Mouse (Mus musculus) cerebellum, adult 9-11 months (tissue): ENCODE results near the gene Src.
"Not testable (repeated sequence)": the region's sequence is repeated elsewhere in the genome, so short reads cannot be mapped to it uniquely, and the experiment has no call there.

ENCODE experiments used
- DNase-seq: peaks from one replicate; pipeline ENCODE4 v3.0.0; 2022

The Src gene

GRCm38 (mm10) chr2:157482729-157483128, 64.5 kb downstream of the Src start:
- DNase-seq: no peak

GRCm38 (mm10) chr2:157486559-157486958, 68.3 kb downstream of the Src start:
- not testable (repeated sequence) for DNase-seq

GRCm38 (mm10) chr2:157486981-157487656, 68.9 kb downstream of the Src start:
- no peak for DNase-seq

GRCm38 (mm10) chr2:157487733-157488175, 69.5 kb downstream of the Src start:
- no peak for DNase-seq

- DNase-seq: no peak
Observed at GRCm38 (mm10) chr2:157493240-157493639, 75.0 kb downstream of the Src start.

GRCm38 (mm10) chr2:157498529-157498928, 80.3 kb downstream of the Src start:
- DNase-seq: no peak

- no peak for DNase-seq
Observed at GRCm38 (mm10) chr2:157500364-157500763, 82.1 kb downstream of the Src start.

- DNase-seq: no peak
Observed at GRCm38 (mm10) chr2:157501324-157501723, 83.1 kb downstream of the Src start.

GRCm38 (mm10) chr2:157506779-157507178, 88.5 kb downstream of the Src start:
- DNase-seq: no peak

GRCm38 (mm10) chr2:157509182-157509581, 90.9 kb downstream of the Src start:
- DNase-seq: no peak

- DNase-seq: no peak
Observed at GRCm38 (mm10) chr2:157510031-157510430, 91.8 kb downstream of the Src start.

- no peak for DNase-seq
Observed at GRCm38 (mm10) chr2:157512859-157513258, 94.6 kb downstream of the Src start.

GRCm38 (mm10) chr2:157513737-157514208, 95.5 kb downstream of the Src start:
- no peak for DNase-seq

GRCm38 (mm10) chr2:157514353-157514752, 96.1 kb downstream of the Src start:
- no peak for DNase-seq

GRCm38 (mm10) chr2:157517526-157517925, 99.3 kb downstream of the Src start:
- no peak for DNase-seq

GRCm38 (mm10) chr2:157518451-157518850, 100.2 kb downstream of the Src start:
- no peak for DNase-seq

GRCm38 (mm10) chr2:157519452-157519851, 101.2 kb downstream of the Src start:
- DNase-seq: no peak

GRCm38 (mm10) chr2:157520496-157520895, 102.3 kb downstream of the Src start:
- no peak for DNase-seq
